Mouse (Mus musculus): ENCODE data around the gene Vwce. TPM values are rescaled to one million over a fixed set of nuclear protein-coding genes. Genes with fewer than 3 reads are reported as not detected.

Vwce gene
- polyA plus RNA-seq (2017; shearing (Covaris generic)), result 0.37 TPM

DNA sequence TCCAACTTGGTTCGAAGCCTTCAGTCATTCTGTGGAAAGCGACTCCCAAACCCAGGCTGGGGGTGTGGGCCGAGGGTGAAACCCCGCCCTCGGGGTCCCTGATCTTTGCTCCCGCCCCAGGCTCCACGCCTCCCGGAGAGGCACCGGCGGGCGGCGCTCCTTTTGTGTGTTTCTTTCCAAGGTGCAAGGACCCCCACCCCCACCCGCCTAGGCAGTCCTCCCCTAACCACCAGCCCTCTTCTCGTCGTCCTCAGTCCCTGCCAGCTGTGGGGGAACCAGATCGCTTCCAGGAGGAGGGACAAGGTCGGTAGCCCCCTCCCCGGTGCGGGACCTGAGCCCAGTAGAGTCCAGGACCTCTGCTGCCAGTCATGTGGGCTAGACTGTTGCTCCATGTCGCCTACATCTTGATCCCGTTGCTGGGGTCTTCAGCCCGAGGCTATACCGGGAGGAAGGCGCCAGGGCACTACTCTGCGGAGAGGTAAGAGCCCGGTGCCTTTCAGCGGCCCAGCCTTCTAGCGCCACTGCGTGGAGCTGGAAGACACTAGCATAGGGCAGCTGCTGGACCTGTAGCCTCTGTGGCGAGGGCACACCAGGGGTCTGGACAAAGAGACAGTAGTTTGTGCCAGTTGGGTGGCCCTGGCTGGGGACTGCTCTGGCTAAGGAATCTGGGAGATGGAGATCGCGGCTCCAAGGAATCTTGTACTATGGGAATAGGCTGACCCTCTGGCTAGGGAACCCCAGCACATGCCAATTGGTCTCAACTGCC lies at the start of gene Vwce:
TSS of gene Vwce (plus strand) at position 108 of the 766 bp plus-strand sequence.

DNA sequence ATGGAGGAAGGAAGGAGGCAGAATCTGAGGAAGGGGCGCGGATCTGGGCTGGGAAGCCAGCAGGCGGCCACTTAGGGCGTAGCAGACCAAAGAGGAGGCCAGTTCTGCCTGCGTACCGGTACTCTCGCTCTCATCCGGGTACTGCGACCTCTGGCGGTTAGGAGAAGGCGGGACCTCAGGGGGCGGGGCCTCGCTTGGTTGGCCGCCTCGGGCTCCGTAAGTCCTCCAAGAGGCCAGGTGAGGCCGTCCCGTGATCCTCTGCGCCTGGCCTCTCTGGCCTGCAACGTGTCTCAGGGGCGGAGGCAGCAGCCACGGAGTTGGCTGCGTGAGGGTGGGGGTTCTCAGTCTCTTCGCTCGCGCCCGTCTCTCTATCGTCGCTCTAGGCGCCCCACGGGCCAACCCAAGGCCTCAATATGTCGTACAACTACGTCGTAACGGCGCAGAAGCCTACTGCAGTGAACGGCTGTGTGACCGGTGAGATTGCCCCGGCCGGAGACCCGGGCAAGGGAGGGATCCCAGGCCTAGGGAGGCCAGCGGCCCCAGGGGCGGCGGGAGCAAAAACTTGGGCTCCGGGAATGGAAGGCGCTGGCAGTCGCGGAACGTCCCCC lies 28.6 kb upstream of the Vwce start, which contains the start of the genes Ddb1 and Tkfc:
TSS of gene Ddb1 (plus strand) at position 35 of the 608 bp plus-strand sequence.
TSS of gene Tkfc (minus strand) at position 362 of the 608 bp plus-strand sequence.

DNA sequence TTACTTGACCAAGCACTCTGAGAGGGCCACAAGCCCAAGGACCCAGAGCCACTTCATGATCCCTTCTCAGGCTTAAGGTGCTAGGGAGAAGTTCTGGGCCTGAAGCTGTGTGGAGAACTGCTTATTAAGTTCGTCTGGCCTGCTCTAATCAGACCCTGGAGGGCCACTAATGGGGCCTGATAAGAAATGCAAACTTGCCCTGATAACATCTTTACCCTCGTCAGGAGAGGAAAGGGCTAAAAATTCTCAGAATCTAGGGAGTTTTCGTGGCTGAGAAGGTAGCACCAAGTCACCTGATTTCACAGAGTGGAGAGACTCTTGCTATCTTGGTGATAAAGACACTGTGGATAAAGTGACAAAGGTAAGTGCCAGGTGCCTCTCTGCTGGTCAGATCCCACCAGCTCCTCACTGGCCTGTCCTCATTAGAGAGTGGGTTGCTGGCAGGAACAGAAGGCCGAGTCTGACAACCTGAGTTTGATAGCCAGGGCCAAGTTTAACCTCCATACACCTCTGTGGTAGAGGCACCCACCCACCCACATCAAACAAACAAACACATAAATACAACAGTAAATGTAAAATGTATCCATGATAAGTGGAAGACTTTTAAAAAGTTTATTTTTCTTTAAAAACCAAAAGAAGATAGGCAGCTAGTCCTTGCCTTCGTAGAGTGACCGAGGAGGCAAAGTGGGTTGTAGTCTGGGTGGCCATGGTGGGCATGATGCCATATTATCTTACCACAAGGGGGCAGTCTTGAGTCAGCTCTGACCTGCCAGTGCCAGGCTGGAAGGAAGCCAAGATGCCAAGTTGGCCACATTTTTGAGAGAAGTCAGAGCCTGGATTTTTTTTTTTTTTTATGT lies 44.1 kb downstream of the Vwce start, which contains the start of gene Pga5:
TSS of gene Pga5 (minus strand) at position 157 of the 857 bp plus-strand sequence.

DNA sequence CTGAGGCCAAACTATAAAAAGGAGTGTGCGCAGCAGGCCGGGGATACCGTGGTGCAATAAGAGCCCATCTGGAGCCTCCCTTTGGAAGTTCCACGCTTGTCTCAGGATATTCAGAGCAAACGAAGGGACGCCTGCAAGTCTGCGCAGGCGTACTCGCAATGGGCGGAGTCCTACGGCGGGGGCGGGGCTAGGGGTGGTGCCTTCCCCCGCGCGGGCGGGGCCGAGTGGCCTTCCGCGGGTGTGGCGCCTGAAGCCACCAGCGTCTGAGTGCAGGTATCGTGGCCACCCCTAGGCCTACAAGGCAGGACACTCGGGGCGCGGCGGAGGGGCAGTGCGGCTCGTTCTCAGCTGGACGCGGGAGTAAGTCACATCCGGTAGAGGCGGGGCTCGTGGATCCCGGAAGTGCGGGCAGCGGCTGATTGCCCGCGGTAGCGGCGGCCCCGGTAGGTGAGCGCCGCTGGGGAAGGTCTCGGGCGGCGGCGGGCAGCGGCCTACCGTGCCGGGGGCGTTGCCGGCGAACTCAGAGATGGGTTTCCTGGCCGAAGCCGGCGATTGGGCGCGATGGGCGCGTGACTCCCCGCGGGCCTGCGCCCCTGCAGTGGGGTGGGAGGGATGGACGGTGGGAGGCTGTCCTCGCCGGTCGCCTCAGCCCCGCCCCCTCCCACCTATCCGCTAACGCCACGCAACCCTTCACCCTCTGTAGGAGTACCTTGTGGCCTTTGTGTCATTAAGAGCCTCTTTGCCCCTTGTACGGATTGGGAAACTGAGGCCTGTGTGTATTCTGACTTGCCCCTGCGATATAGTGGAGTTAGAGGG lies 54.7 kb downstream of the Vwce start, which contains the start of gene Vps37c:
TSS of gene Vps37c (plus strand) at position 199 of the 816 bp plus-strand sequence.

Other genes with a start within 250 kb of the Vwce start
- gene Syt7, start 245.1 kb upstream of the Vwce start, polyA plus RNA-seq (2017; shearing (Covaris generic)), result not detected
- gene Lrrc10b, start 176.7 kb upstream of the Vwce start, polyA plus RNA-seq (2017; shearing (Covaris generic)), result not detected
- 0.69 TPM for gene Ppp1r32, start 151.3 kb upstream of the Vwce start, polyA plus RNA-seq (2017; shearing (Covaris generic))
- gene Cpsf7, start 108.9 kb upstream of the Vwce start, polyA plus RNA-seq (2017; shearing (Covaris generic)), result 39.2 TPM
- 92.9 TPM for gene Sdhaf2, start 108.1 kb upstream of the Vwce start, polyA plus RNA-seq (2017; shearing (Covaris generic))
- 11.7 TPM for gene Tmem216, start 78.0 kb upstream of the Vwce start, polyA plus RNA-seq (2017; shearing (Covaris generic))
- gene Cyb561a3, start 57.0 kb upstream of the Vwce start, polyA plus RNA-seq (2017; shearing (Covaris generic)), result 48.9 TPM
- gene Tmem138, start 56.9 kb upstream of the Vwce start, polyA plus RNA-seq (2017; shearing (Covaris generic)), result 23.3 TPM
- gene Ddb1, start 28.9 kb upstream of the Vwce start, polyA plus RNA-seq (2017; shearing (Covaris generic)), result 197 TPM
- 11.5 TPM for gene Tkfc, start 28.6 kb upstream of the Vwce start, polyA plus RNA-seq (2017; shearing (Covaris generic))
- not detected for gene Pga5, start 43.9 kb downstream of the Vwce start, polyA plus RNA-seq (2017; shearing (Covaris generic))
- gene Vps37c, start 54.5 kb downstream of the Vwce start, polyA plus RNA-seq (2017; shearing (Covaris generic)), result 26.5 TPM
- gene Cd5, start 104.8 kb downstream of the Vwce start, polyA plus RNA-seq (2017; shearing (Covaris generic)), result 623 TPM
- gene Cd6, start 195.8 kb downstream of the Vwce start, polyA plus RNA-seq (2017; shearing (Covaris generic)), result 713 TPM
- gene Slc15a3, start 205.5 kb downstream of the Vwce start, polyA plus RNA-seq (2017; shearing (Covaris generic)), result 1.3 TPM
- 0.40 TPM for gene Tmem132a, start 235.7 kb downstream of the Vwce start, polyA plus RNA-seq (2017; shearing (Covaris generic))
- gene Tmem109, start 247.8 kb downstream of the Vwce start, polyA plus RNA-seq (2017; shearing (Covaris generic)), result 58.9 TPM

All from CD4-positive, CD25-positive, alpha-beta regulatory T cell, adult 9 weeks (primary cell).